Mouse (Mus musculus) embryonic facial prominence, embryonic 14.5 days (tissue): ENCODE results near the gene 2210011C24Rik. TPM values are rescaled to one million over a fixed set of nuclear protein-coding genes. Genes with fewer than 3 reads are reported as not detected.
A peak's percentile ranks its signal among the peaks of the same experiment; 100 is the strongest.

Experiments
- ATAC-seq: fragments of 200-750 bp; cut with Nextera tagmentation; 2 replicates; pipeline ENCODE4 v1.8.0; 2017; ENCODE audit warnings: low read depth, moderate number of reproducible peaks, moderate TSS enrichment
- DNase-seq: peaks from one replicate; pipeline ENCODE4 v3.0.0-alpha.2; 2015; ENCODE audit warnings: low spot score
- H3K27ac ChIP-seq: fragments of 300-500 bp; sonication (generic); replicated peaks from 2 replicates; pipeline ENCODE4 v1.5.1; 2014; ENCODE audit warnings: low read depth, mild to moderate bottlenecking, low read length, moderate library complexity
- H3K27me3 ChIP-seq: fragments of 300-500 bp; sonication (generic); replicated peaks from 2 replicates; pipeline ENCODE4 v1.6.1; 2014; ENCODE audit warnings: low read length; ENCODE audit not compliant: control insufficient read depth, insufficient read depth
- H3K36me3 ChIP-seq: fragments of 300-500 bp; sonication (generic); 2 replicates; pipeline ENCODE4 v1.6.1; 2014; ENCODE audit warnings: low read length, mixed read lengths; ENCODE audit not compliant: control insufficient read depth, insufficient read depth
- H3K4me1 ChIP-seq: fragments of 300-500 bp; sonication (generic); 2 replicates; pipeline ENCODE4 v1.6.1; 2014; ENCODE audit warnings: antibody characterized with exemption, low read length; ENCODE audit not compliant: control insufficient read depth, insufficient read depth
- H3K4me2 ChIP-seq: fragments of 300-500 bp; sonication (generic); 2 replicates; pipeline ENCODE4 v1.6.1; 2014; ENCODE audit warnings: low read depth, mild to moderate bottlenecking, low read length, moderate library complexity, mixed read lengths
- H3K4me3 ChIP-seq: fragments of 300-500 bp; sonication (generic); 2 replicates; pipeline ENCODE4 v1.5.1; 2014; ENCODE audit warnings: low read depth, mild to moderate bottlenecking, low read length
- H3K9ac ChIP-seq: fragments of 300-500 bp; sonication (generic); 2 replicates; pipeline ENCODE4 v1.6.1; 2014; ENCODE audit warnings: low read depth, mild to moderate bottlenecking, low read length, moderate library complexity, mixed read lengths
- H3K9me3 ChIP-seq: fragments of 300-500 bp; sonication (generic); 2 replicates; pipeline ENCODE4 v1.6.1; 2016; ENCODE audit warnings: low read length; ENCODE audit not compliant: control insufficient read depth
- WGBS: fragments of 180-500 bp; shearing (Covaris S2); extraction: QIAGEN DNeasy Blood & Tissue Kit; methylation state at CpG from one replicate; pipeline ENCODE4 v1.1.7; 2014; 5-methylcytosine and 5-hydroxymethylcytosine counted together
- polyA plus RNA-seq: library from polyadenylated mRNA; unstranded; fragments of >200 nt; fragmentation: Nextera tagmentation; extraction: Ambion mirVana; gene quantifications from 2 replicates; pipeline ENCODE4 v1.2.1, GENCODE M21; 2014

The 2210011C24Rik gene
- polyA plus RNA-seq, 1 experiment from 2014 or later: 1.4 TPM

DNA sequence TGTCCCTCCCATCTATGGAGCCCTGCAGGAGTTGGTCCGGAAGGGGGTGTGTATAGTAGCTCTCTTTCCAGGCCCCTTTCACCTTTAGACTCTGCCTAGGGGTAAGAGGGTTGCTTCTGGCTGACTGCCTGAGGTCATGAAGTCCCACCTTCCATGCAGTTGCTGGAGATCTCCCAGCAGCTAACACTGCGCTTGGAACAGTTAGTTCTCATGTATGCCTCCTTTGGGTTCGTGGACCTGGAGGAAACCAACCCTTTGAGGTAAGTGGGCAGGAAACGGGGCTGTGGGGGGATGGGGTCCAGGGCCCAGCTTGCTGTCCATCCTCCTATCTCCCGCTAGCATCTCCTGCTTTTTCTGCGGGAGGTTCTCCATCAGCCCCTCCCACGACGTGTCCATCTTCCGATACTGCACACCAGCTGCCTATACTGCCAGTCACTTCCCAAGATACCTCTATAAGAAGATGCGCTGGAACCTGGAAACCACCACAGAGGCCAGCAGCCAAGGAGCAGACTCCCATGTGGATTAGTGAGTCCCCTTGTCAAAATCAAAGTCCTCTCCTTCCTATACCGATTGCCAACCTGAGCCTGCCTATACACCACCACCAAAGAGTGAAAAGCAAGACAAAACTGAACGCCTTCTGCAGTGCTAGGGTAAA is 8.9 kb downstream of the 2210011C24Rik start:
- H3K9ac ChIP-seq: no peak overlapping the region
- peaks cover 15% of the 10 kb centered on the region for H3K4me1 ChIP-seq
- H3K36me3 ChIP-seq: peaks cover 37% of the 10 kb centered on the region
- DNase-seq (no peak), ATAC-seq (no peak)
- no peaks in the 10 kb centered on the region for H3K27me3 ChIP-seq
- H3K4me3 ChIP-seq: no peak overlapping the region
- H3K4me2 ChIP-seq: peak overlapping the region; percentile 97; the same call in 1 of the 2 replicates
- H3K9me3 ChIP-seq: no peaks in the 10 kb centered on the region
- no peak overlapping the region for H3K27ac ChIP-seq
- 58% methylated on average over 12 of the region's 12 CpGs for WGBS

DNA sequence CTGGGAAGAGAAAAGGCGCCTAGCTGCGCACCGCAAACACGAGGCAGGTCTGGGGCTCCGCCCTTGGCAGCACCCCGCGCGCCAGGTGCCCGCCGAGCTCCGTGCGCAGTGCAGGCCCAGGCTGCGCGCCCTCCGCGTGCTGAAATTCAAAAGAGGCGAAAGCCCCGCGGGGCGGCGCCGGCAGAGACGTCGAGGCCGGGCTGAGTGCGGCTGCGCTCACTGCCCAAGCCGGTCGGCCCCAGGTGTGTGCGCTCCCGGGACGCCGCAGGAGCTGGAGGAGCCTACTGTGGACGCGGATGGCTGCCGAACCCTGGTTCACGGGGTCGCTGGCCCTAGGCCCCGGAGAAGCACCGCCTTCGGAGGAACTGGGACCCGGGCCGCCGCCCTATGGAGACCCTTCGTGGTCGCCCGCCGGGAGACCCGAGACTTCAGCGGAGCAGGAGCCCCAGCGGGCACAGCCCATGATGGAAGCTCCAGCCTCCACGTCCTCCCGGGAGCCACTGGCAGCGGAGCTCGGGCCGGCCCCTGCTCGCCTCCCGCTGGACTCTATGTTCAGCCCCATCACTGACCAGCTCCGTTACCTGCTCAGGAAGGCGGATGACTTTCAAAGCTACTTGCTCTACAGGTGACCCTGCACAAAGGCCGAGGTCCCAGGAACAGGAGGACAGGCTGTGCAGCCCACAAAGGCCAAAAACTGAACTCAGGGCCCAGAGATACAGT is 10.5 kb downstream of the 2210011C24Rik start, which contains the start of gene 1700067K01Rik:
1700067K01Rik (plus strand) TSS at position 222 of the 720 bp plus-strand sequence.
- no peaks in the 10 kb centered on the region for H3K27me3 ChIP-seq
- H3K36me3 ChIP-seq: peaks cover 37% of the 10 kb centered on the region
- no peak within 1 kb of the TSS for H3K4me3 ChIP-seq
- H3K4me1 ChIP-seq: peaks cover 15% of the 10 kb centered on the region
- no peaks in the 10 kb centered on the region for H3K9me3 ChIP-seq
- peak within 1 kb of the TSS; percentile 25; the same call in 1 of the 2 replicates for H3K9ac ChIP-seq
- DNase-seq (no peak), ATAC-seq (no peak)
- no peak within 1 kb of the TSS for H3K27ac ChIP-seq
- 34% methylated on average over 36 of the region's 61 CpGs for WGBS
- H3K4me2 ChIP-seq: peak within 1 kb of the TSS; percentile 36

DNA sequence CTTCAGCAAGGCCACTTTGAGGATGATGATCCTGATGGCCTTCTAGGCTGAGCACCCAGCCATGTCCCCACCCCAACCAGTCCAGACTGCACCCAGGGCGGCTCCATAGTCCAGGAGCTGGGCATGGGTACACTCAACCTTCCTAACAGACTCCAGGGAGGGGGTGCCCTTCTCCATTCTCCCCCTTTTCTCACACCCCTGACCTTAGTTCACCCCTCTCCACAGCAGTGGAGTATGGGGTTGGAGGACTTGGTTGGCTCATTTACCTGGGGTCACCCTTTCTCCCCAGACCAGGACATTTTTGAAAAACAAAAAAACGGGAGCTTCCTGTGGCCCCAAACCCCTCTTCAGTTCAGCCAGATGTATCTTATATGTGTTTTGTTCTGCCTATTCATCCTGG is 12.1 kb downstream of the 2210011C24Rik start:
- Histone ChIP-seq H3K9me3 (no peaks in the 10 kb centered on the region), H3K27ac (no peak overlapping the region), H3K27me3 (no peaks in the 10 kb centered on the region), H3K36me3 (peaks cover 41% of the 10 kb centered on the region), H3K4me3 (no peak overlapping the region), H3K4me1 (peaks cover 11% of the 10 kb centered on the region), H3K9ac (no peak overlapping the region), H3K4me2 (0 out of 2 replicates have a peak overlapping the region, but pooled peaks have one; percentile 74)
- ATAC-seq (no peak), DNase-seq (no peak)
- 93% methylated on average over 2 of the region's 2 CpGs for WGBS

DNA sequence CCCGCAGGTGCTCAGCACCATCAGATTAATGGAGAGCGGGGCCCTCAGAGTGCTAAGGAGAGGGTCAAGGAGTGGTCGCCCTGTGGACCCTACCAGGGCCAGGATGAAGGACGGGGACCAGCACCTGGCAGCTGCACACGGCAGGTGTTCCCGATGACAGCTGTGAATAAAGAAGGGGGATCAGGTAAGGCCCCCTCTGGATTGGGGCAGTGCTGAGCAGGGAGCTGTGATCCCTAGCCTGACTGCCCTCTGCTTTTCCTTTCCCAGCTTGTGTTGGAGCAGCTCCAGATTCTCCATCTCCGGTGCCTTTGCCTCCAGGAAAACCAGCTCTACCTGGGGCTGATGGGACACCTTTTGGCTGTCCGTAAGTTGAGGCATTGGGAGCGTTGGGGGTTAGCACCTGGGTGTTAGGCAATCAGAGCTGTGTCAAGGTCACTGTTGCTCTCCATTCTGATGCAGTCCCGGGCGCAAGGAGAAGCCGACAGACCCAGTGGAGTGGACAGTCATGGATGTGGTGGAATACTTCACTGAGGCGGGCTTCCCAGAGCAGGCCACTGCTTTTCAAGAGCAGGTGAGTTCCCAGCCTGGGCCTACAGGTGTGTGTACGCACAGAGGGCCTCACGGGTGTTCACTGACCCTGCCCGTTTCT is 12.8 kb downstream of the 2210011C24Rik start:
- Histone ChIP-seq H3K4me3 (peak overlapping the region; percentile 79), H3K27me3 (no peaks in the 10 kb centered on the region), H3K4me2 (peak overlapping the region; percentile 74), H3K9ac (peak overlapping the region; percentile 76), H3K9me3 (no peaks in the 10 kb centered on the region), H3K4me1 (peaks cover 11% of the 10 kb centered on the region), H3K36me3 (peaks cover 44% of the 10 kb centered on the region), H3K27ac (no peak overlapping the region; the same call in 1 of the 2 replicates)
- ATAC-seq (no peak), DNase-seq (no peak)
- WGBS: 62% methylated on average over 16 of the region's 16 CpGs

DNA sequence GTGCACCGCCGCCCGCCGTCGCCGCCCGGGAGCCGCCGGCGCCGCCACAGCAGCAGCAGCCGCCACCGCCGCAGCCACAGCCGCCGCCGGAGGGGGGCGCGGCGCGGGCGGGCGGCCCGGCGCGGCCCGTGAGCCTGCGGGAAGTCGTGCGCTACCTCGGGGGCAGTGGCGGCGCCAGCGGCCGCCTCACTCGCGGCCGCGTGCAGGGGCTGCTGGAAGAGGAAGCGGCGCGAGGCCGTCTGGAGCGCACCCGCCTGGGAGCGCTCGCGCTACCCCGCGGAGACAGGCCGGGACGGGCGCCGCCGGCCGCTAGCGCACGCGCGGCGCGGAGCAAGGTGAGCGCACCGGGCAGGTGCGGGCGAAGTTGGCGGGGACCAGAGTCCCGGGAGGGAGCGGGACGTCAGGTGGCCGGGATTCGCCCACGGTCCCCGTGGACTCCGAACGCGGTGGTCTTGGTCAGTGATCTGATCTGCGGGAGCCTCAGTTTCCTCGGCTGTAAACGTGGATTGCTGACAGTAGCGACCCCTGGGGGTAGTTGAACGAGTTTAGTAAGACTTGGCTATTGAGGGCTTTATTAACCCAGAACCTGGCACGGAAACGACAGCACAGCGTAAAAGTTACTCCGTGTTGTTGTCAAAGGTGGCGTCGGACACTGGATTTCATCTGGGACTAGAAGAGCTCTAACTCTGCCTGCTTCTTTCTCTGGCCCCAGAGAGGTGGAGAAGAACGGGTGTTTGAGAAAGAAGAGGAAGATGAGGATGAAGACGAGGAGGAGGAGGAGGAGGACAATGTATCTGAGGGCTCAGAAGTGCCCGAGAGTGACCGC is 13.5 kb downstream of the 2210011C24Rik start:
- 2% methylated on average over 27 of the region's 92 CpGs for WGBS
- peaks cover 11% of the 10 kb centered on the region for H3K4me1 ChIP-seq
- ATAC-seq: 0 out of 2 replicates have a peak, but pooled peaks have one; percentile 5
- peak; percentile 88 for DNase-seq
- H3K9me3 ChIP-seq: no peaks in the 10 kb centered on the region
- peak overlapping the region; percentile 76 for H3K9ac ChIP-seq
- peak overlapping the region; percentile 74 for H3K4me2 ChIP-seq
- H3K27me3 ChIP-seq: no peaks in the 10 kb centered on the region
- H3K36me3 ChIP-seq: peaks cover 48% of the 10 kb centered on the region
- H3K4me3 ChIP-seq: peak overlapping the region; percentile 79
- H3K27ac ChIP-seq: peak overlapping the region; percentile 98

DNA sequence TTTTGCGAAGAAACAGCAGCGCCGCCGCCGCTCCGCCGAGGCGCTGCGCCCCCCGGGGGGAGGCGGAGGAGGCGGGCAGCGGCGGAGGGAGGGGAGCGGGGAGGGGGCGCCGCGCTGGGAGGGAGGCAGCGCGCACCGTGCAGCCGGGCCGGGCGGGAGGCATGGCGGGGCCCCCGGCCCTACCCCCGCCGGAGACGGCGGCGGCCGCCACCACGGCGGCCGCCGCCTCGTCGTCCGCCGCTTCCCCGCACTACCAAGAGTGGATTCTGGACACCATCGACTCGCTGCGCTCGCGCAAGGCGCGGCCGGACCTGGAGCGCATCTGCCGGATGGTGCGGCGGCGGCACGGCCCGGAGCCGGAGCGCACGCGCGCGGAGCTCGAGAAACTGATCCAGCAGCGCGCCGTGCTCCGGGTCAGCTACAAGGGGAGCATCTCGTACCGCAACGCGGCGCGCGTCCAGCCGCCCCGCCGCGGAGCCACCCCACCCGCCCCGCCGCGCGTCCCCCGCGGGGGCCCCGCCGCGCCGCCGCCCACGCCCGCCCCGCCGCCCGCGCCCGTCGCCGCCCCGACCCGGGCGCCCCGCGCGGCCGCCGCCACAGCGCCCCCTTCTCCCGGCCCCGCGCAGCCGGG is 14.3 kb downstream of the 2210011C24Rik start, which contains the start of gene Samd1:
Samd1 (plus strand) TSS at position 162 of the 631 bp plus-strand sequence.
- DNase-seq: peak; percentile 63
- H3K27ac ChIP-seq: peak within 1 kb of the TSS; percentile 98
- peaks cover 46% of the 10 kb centered on the region for H3K36me3 ChIP-seq
- peaks cover 11% of the 10 kb centered on the region for H3K4me1 ChIP-seq
- ATAC-seq: peak; percentile 10; the same call in 1 of the 2 replicates
- peak within 1 kb of the TSS; percentile 74 for H3K4me2 ChIP-seq
- H3K9me3 ChIP-seq: no peaks in the 10 kb centered on the region
- peak within 1 kb of the TSS; percentile 89 for H3K9ac ChIP-seq
- peak within 1 kb of the TSS; percentile 80 for H3K4me3 ChIP-seq
- 0% methylated on average over 11 of the region's 112 CpGs for WGBS
- no peaks in the 10 kb centered on the region for H3K27me3 ChIP-seq

DNA sequence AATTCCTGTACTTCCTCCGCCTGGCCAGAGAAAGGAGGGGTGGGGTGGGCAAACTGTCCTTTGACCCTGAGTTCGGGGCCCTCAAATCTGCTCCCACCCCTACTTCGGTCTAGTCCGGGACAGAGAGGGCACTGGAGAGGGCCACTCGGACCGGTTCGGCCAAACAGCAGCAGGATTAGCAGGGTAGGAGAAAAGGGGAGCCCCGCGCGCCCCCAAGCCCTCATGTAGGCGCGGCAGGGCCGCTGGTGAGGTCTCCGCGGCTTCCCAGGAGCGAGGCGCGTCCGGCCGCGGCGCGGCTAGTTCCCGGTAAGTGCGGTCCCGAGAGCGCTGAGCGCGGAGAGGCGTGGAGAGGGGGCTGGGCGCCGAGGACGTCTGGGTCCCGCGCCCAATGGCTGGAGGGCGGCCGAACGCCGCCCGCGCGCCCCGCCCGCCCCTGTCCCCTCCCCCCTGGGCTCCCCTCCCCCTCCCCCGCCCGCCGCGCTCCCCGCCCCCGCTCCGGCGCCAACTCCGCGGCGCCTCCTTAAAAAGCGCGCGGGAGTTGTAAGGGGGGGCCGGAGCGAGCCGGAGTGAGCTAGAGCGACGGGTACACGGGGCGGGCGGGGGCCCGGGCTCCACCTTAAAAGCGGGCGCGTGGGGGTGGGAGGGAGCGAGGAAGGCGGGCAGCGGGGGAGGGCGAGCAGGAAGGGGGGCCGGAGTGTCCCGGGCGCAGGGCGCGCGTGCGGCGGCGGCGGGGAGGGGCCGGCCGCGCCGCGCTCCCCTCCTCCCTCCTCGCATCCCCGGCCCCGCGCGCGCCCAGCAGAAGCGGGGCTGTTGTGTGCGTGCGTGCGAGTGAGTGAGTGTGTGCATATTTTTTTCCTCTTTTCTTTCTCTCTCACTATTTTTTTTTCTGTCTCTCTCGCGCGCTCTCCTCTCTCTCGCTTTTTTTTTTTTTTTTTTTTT is 15.1 kb downstream of the 2210011C24Rik start:
- Histone ChIP-seq H3K4me3 (peak overlapping the region; percentile 80), H3K36me3 (peaks cover 46% of the 10 kb centered on the region), H3K4me1 (peaks cover 11% of the 10 kb centered on the region), H3K27me3 (no peaks in the 10 kb centered on the region), H3K4me2 (peak overlapping the region; percentile 74), H3K9me3 (no peaks in the 10 kb centered on the region), H3K27ac (peak overlapping the region; percentile 98), H3K9ac (peak overlapping the region; percentile 89)
- peak; percentile 83 for ATAC-seq
- under 1% methylated on average over 34 of the region's 103 CpGs for WGBS
- DNase-seq: peak; percentile 97
